Comparison of ENCODE assay signal across 9 mouse cellular contexts in genomic region chrX:112903631-112904410, GRCm38 (mm10).
DNase-seq lines count a peak whose midpoint lies in the region; ATAC-seq lines count a peak whose summit lies in the region.
"Had no signal": no experiment of that assay in that cellular context is flagged by ENCODE, and none has a peak within 500 bp of the region (broad histone marks: within the 10 kb centered on the region; RNA-seq: fewer than 3 reads in every experiment).

No protein-coding gene starts in this region.

- no peaks in the 10 kb centered on the region for H3K4me1 ChIP-seq in heart, embryonic 11.5 days (ENCODE audit: control insufficient read depth, insufficient read depth, low read length)
- H3K4me1 ChIP-seq: forebrain, embryonic 10.5 days had no signal

- WGBS in heart, embryonic 11.5 days (ENCODE audit: insufficient replicate concordance) = 39% methylated on average over 11 of the region's 11 CpGs

- H3K27ac ChIP-seq in heart, embryonic 11.5 days (ENCODE audit: low read depth, low read length) = no peak overlapping the region
- H3K27ac ChIP-seq: forebrain, embryonic 10.5 days had no signal

- ATAC-seq in heart, embryonic 11.5 days (replicated peaks; ENCODE audit: insufficient number of reproducible peaks, low FRiP score, low TSS enrichment) = no peak

- no peak overlapping the region for H3K4me2 ChIP-seq in heart, embryonic 11.5 days

- H3K4me3 ChIP-seq in heart, embryonic 11.5 days (ENCODE audit: low read depth, low read length) = no peak overlapping the region
- H3K4me3 ChIP-seq: forebrain, embryonic 10.5 days had no signal

- intact Hi-C loops in heart, postnatal 10 days (cut with DNase I) = loop anchor here (1.0 kb wide), 1 partner anchor 379 kb away; no protein-coding TSS in a partner anchor

- no peaks in the 10 kb centered on the region for H3K36me3 ChIP-seq in heart, embryonic 11.5 days (ENCODE audit: control insufficient read depth, insufficient read depth, low read length)
- H3K36me3 ChIP-seq: forebrain, embryonic 10.5 days had no signal

- H3K27me3 ChIP-seq in heart, embryonic 11.5 days (ENCODE audit: control insufficient read depth, insufficient read depth, low read length) = no peaks in the 10 kb centered on the region

- no peak overlapping the region for H3K9ac ChIP-seq in heart, embryonic 11.5 days (ENCODE audit: low read depth, low read length)

- no peaks in the 10 kb centered on the region for H3K9me3 ChIP-seq in heart, embryonic 11.5 days (replicated peaks; ENCODE audit: control insufficient read depth, low read length)
- H3K9me3 ChIP-seq: forebrain, embryonic 10.5 days had no signal

- DNase-seq in heart, postnatal 10 days = peak; percentile 1 to 10
- peak; percentile 6 for DNase-seq in lung, postnatal 10 days
- no peak for DNase-seq in lung, postnatal 25 days (ENCODE audit: low spot score)
- DNase-seq in brain, adult 2 months (ENCODE audit: low read depth, low spot score) = peak; percentile 6
- DNase-seq in retina, embryonic 14.5 days (ENCODE audit: low spot score) = peak; percentile 36
- no peak for DNase-seq in urinary bladder, adult 18-20 months (ENCODE audit: low spot score in 2 of 2)
- DNase-seq in gastrocnemius, adult 18-20 months (ENCODE audit: low spot score) = no peak

Comparison
In these comparisons a context has a peak if more than half of its experiments do, and no peak if none do; other contexts are left out.
1. DNase-seq: peak in heart, postnatal 10 days (2 of 2), lung, postnatal 10 days (single experiment), brain, adult 2 months (single experiment) and retina, embryonic 14.5 days (single experiment); none in lung, postnatal 25 days (single experiment), urinary bladder, adult 18-20 months (0 of 2) and gastrocnemius, adult 18-20 months (single experiment).